Mouse (Mus musculus) brain, adult 2 months (tissue): Measurements from ENCODE around the gene Dlx6.

Source experiments
- DNase-seq: peaks from one replicate; pipeline ENCODE4 v3.0.0; 2011; ENCODE audit warnings: low read depth, low spot score

Gene Dlx6

GRCm38 (mm10) chr6:6863160-6863870, at the start of gene Dlx6:
Gene Dlx6, plus strand, starts transcription at chr6:6863334.
- no peak for DNase-seq

- DNase-seq, result peak; percentile 81
Observed at GRCm38 (mm10) chr6:6816821-6817220, 46.3 kb upstream of the Dlx6 start.

- peak; percentile 7 for DNase-seq
Observed at GRCm38 (mm10) chr6:6818036-6818788, 44.9 kb upstream of the Dlx6 start.

GRCm38 (mm10) chr6:6819134-6819533, 44.0 kb upstream of the Dlx6 start:
- peak; percentile 27 for DNase-seq

GRCm38 (mm10) chr6:6825313-6825712, 37.8 kb upstream of the Dlx6 start:
- DNase-seq, result no peak

GRCm38 (mm10) chr6:6826861-6827260, 36.3 kb upstream of the Dlx6 start:
- DNase-seq, result no peak

GRCm38 (mm10) chr6:6830446-6830845, 32.7 kb upstream of the Dlx6 start:
- no peak for DNase-seq

- DNase-seq, result no peak
Observed at GRCm38 (mm10) chr6:6833301-6833700, 29.8 kb upstream of the Dlx6 start.

- no peak for DNase-seq
Observed at GRCm38 (mm10) chr6:6848541-6848940, 14.6 kb upstream of the Dlx6 start.

- no peak for DNase-seq
Observed at GRCm38 (mm10) chr6:6849744-6850143, 13.4 kb upstream of the Dlx6 start.

GRCm38 (mm10) chr6:6850324-6851060, 12.6 kb upstream of the Dlx6 start:
- DNase-seq, result no peak

- DNase-seq, result no peak
Observed at GRCm38 (mm10) chr6:6851166-6851565, 12.0 kb upstream of the Dlx6 start.

- no peak for DNase-seq
Observed at GRCm38 (mm10) chr6:6852944-6853343, 10.2 kb upstream of the Dlx6 start.

- DNase-seq, result no peak
Observed at GRCm38 (mm10) chr6:6854176-6854575, 9.0 kb upstream of the Dlx6 start.

- peak; percentile 76 for DNase-seq
Observed at GRCm38 (mm10) chr6:6854902-6855745, 8.0 kb upstream of the Dlx6 start.

GRCm38 (mm10) chr6:6855746-6856185, 7.4 kb upstream of the Dlx6 start:
- DNase-seq, result no peak

- no peak for DNase-seq
Observed at GRCm38 (mm10) chr6:6856316-6856715, 6.8 kb upstream of the Dlx6 start.

- no peak for DNase-seq
Observed at GRCm38 (mm10) chr6:6856881-6857280, 6.3 kb upstream of the Dlx6 start.

GRCm38 (mm10) chr6:6857766-6858165, 5.4 kb upstream of the Dlx6 start:
- DNase-seq, result no peak

GRCm38 (mm10) chr6:6858571-6858970, 4.6 kb upstream of the Dlx6 start:
- no peak for DNase-seq
